Mouse (Mus musculus) urinary bladder, adult 18-20 months (tissue): ENCODE data around the gene Aldh1a3.

Source experiments
- DNase-seq, 2 experiments: peaks; one replicate each; pipeline ENCODE4 v3.0.0; 2022; ENCODE audit warnings: low spot score in 2 of 2, mixed read lengths in 2 of 2

Aldh1a3 gene

DNA sequence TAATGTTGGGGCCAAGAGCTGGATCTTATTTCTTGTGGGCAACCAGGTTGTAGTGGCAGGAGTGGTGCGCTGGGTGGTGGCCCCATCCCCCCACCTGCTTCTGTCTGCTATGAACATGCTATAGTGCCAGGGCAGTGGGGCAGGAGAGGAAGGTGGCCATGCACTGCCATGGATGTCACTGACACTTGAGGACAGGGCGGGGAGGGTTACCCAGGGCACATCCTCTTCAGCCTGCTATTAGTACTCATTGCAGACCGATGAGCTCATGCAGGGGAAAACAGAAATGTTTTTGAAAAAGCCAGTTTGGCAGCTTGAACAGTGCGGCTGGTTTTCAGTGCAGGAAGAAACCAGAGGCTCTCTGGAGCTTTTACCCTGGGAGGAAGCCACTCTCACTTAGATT, 10.5 kb downstream of the Aldh1a3 start:
- no peak for DNase-seq

- no peak for DNase-seq
Measured at GRCm38 (mm10) chr7:66413093-66413492, 14.2 kb downstream of the Aldh1a3 start.

GRCm38 (mm10) chr7:66409433-66409832, 17.9 kb downstream of the Aldh1a3 start:
- DNase-seq, result peak in 1 of 2 experiments; percentile 17

DNA sequence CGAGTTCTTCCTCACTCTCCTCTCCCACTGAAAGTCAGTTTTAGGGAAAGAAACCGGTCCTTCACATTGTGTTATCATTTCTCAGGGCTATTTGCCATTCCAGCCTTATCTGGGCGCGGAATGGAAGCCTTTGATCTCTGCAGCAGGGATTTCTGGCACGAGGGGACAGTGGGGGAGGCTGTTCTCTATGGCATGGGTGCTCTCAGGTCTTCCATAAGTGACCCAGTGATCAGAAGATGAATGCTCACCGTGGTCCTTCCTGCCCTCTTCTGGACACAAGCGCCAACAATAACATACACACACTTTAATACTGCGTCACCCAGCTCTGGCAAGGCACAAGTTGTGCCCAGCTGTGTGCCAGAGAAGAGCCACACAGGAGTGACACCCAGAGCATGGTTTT, 20.3 kb downstream of the Aldh1a3 start:
- no peak for DNase-seq

- DNase-seq, result no peak
Measured at GRCm38 (mm10) chr7:66405951-66406721, 21.2 kb downstream of the Aldh1a3 start.

- DNase-seq, result no peak
Measured at GRCm38 (mm10) chr7:66405541-66405940, 21.8 kb downstream of the Aldh1a3 start.

DNA sequence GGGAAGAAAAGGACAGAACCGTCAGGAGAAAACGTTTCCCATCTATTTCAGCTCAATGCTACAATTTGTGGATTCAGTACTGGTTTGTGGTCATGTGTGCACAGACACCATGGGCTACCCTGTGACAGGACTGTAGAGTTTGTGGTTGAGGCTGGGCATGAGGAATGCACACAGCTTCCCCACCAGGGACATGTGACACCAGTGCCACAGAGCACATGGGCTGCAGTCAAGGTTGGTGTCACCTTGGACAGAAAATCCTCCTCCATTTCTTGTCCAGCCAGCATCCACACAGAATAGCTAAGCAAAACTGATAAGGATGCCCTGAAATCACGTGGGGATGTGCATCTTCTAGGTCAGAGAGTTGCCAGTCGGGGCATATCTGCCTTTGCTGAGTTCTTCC, 22.5 kb downstream of the Aldh1a3 start:
- DNase-seq, result no peak

DNA sequence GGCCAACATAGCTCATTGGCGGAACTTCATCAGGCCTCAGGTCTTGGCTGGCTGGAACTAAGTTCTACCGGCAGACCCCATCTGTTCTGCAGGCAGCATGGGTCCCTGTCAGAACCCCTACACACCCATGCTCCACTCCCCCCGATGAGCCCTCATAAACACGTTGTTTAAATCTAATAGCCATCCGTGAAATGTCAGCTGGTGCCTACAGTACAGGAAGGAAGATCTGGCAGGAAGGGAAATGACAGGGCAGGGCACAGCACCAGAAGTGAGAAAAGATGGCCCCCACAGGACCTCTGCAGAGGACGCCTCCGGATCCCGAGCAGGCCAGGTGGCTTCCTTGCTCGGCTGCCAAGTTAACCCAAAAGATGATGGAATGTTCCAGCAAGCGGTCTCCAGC, 23.2 kb downstream of the Aldh1a3 start:
- no peak for DNase-seq

GRCm38 (mm10) chr7:66402876-66403275, 24.4 kb downstream of the Aldh1a3 start:
- DNase-seq, result no peak

GRCm38 (mm10) chr7:66401605-66402004, 25.7 kb downstream of the Aldh1a3 start:
- no peak for DNase-seq

DNA sequence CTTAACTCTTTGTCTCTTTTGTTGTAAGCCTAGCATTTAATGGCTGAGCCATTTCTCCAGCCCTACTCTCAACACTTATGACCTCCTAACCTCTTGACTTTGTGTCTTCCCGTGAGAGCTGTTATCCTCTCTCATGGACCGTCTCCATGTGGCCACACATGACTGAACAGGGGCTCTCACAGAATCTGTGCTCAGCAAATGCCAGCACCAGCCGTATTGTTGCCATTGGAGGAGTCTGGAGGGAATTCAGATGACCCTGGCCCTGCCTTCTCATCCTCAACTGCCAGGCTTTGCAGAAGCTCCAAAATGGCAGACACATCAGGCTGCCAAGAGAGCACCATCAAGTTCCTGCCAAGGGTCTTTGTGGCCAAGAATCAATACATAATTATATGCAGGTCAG, 30.0 kb downstream of the Aldh1a3 start:
- DNase-seq, result no peak

- DNase-seq, result peak; percentile 38 to 67
Measured at GRCm38 (mm10) chr7:66388621-66389532, 38.4 kb downstream of the Aldh1a3 start.

DNA sequence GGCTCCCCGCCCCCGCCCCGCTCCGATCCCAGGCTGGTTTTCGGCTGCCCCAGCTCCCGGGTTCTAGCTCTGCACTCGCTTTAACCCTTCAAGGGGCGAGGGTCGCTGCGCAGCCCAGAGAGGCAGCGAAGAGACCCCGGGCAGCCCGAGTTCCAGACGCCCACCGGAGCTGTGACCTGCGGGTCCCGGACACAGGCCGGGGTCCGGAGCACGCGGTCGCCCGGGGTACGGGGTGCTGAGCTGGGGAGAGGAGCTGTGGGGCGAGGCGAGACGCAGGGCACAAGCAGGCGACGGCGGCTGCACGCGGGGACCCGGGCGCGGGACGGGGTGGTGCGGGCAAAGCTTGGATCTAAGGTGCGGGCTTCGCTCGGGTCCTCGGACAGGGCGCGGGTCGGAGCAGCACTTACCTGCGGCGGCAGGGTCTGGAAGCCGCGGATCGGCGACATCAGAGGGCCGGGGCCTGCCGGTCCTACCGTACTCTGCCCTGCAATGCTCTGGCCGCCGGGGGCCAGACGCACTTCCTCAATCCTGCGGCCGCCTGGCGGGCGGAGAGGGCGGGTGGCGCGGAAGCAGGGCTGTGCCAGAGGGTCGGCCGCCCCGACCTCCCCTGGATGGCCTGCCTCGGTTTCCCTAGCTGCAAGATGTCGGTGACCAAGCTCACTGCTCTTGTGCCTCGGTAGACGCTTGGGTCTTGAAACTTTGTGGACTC, 39.4 kb downstream of the Aldh1a3 start, which contains the start of gene Lrrk1:
TSS of gene Lrrk1 (minus strand) at position 538 of the 709 bp plus-strand sequence.
- peak; percentile 53 to 57 for DNase-seq

DNA sequence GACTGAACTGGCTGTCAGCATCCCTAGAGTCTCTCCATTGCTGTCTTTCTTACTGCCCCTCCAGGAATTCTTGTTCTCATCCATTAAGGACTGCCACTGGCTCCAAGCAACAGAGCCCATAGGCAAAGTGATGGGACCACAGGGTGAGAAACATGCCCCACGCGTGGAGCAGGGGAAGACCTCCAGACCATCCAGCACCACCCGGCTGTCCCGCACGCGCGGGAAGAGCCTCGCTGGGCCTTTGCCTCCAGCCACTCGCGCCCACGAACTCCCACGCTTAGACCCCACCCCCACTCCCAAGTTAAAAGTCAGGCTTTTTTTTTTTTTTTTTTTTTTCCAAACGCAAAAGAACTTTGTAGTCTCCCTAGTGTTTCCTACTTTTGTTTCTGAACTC, 39.9 kb downstream of the Aldh1a3 start:
- DNase-seq, result no peak

GRCm38 (mm10) chr7:66386411-66386810, 40.9 kb downstream of the Aldh1a3 start:
- DNase-seq, result no peak

DNA sequence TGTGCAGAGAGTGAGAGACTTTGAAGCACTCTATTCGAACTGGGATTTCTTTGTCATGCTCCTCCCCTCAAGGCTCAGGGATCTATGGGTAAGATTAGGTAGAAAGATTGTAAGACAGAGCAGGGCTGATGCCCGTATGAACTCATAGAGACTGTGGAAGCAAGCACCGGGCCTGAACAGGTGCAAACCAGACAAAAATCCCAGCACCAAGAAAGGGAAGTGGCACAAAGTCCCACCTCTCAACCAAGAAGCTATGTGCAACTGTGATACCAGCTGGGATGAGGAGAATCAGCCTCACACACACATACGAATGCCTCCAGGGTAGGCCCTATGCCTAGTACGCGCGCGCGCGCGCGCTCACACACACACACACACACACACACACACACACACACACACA, 41.5 kb downstream of the Aldh1a3 start:
- no peak for DNase-seq

DNA sequence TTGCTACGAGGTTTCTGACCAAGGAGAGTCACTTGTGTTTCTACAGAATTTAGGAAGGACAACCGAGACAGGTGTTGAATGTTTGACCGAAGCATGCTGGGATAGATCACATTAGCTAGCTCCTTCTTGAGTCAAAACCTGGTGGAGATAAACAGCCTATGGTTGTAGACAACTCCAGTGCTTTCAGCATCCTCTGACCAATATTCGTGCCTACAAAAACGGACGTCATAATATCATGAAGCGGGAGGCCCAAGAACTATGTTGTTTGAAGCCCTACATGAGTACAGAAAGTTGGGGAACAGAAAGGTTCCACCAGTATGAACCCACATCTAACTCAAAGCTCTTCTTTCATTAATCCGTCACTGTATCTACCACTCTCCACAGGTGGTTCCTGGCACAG, 42.4 kb downstream of the Aldh1a3 start:
- no peak for DNase-seq

DNA sequence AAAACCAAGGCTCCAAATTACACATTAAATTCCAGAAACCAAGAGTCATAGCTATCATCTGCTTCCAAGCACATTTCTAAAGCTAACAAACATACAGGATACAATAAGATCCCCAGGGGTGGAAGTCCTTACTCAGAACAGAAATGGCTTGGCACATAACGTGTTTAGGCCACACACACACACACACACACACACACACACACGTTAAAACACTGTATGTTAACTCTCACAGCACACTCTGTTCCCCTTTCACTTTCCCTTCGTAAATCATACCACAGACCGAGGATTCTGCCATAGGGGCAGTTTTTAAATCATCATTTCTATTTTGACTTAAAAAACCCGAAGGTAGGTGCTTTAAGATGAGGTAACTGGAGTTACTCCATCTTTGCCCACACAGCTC, 43.1 kb downstream of the Aldh1a3 start:
- DNase-seq, result no peak

DNA sequence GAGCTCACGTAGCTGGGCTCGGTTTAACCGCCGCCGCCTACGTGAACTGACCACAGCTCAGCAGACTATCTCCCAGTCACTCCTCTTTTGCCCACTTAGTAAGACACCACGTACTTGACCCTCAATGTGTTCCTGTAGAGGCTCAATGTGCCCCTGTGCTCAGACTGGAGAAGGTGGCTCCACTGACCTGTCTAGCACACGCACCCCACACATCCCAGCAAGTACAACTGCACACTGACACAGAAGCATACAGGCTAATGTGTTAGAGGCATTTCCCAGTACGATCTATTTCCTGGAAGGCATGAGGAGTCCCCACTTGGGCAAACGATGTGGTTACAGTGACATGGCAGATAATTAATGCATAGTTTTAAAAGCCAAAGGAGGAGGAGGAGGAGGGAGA, 50.8 kb downstream of the Aldh1a3 start:
- no peak for DNase-seq

DNA sequence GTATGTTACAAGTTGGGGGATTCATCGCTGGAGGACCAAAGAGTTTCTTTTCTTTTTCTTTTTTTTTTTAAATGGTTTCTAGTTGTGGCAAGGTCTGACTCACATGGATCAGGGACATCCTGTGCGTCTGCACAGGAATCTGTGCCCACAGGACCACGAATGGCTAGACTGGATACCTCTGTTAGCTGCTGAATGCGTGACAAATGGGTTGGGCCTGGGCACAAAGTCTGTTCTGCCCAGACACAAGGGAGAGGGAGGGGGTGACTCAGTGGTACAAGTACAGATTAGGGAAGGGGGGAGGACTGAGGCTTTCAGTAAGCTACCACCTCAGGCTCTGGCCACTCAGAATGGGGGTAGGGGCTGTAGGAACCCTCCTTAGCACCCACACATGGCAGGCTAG, 51.6 kb downstream of the Aldh1a3 start:
- no peak for DNase-seq

DNA sequence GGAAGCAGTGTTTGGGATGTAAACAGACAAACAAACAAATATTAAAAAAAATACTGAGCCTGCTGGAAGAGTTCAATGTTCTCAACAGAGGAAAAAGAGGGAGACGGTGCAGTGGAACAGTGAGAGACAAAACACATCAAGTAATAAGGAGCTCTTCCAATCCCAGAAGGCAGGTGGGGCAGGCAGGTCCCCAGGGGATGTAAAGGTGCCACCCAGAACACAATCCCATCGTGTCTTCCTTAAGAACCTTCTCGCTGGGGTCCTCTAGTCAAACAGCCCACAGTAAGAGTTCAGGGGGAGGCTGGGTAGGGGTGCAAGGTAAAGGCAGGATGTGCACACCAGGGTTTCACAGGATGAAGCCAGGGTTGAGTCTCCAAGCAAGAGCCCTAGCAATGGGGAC, 53.9 kb downstream of the Aldh1a3 start:
- DNase-seq, result no peak

DNA sequence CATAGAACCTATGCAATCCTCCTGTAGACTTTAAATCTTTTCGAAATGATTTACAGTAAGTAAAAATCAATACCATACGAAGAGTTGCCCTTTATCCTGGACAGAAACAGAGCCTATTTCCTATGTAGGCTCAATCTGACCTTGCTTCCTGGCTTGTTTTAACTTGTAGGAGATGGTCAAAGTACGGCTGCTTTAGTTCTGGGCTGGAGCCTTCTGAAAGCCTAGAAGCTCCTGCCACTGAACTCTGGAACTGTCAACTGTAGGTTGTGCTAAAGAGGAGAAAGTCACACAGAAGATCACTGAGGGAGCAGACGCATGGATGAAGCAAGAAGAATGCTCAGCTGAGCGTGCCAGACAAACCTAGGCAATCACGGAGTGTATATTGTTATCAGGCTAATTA, 56.3 kb downstream of the Aldh1a3 start:
- no peak for DNase-seq
